Mouse (Mus musculus) limb, embryonic 12.5 days (tissue): ENCODE data around the gene Apba3. TPM values are rescaled to one million over a fixed set of nuclear protein-coding genes. Genes with fewer than 3 reads are reported as not detected.
"Not testable (repeated sequence)": the region's sequence is repeated elsewhere in the genome, so short reads cannot be mapped to it uniquely, and the experiment has no call there.

Experiments used
- ATAC-seq: fragments of 200-750 bp; cut with Nextera tagmentation; 2 replicates; pipeline ENCODE4 v1.8.0; 2017; ENCODE audit warnings: low read depth, moderate TSS enrichment; ENCODE audit not compliant: insufficient number of reproducible peaks, insufficient read depth, low FRiP score, low TSS enrichment
- H3K27ac ChIP-seq: fragments of 300-500 bp; sonication (generic); 2 replicates; pipeline ENCODE4 v1.5.1; 2016; ENCODE audit warnings: mild to moderate bottlenecking, moderate library complexity
- H3K27me3 ChIP-seq: fragments of 300-500 bp; sonication (generic); 2 replicates; pipeline ENCODE4 v1.6.1; 2016; ENCODE audit warnings: mild to moderate bottlenecking, moderate library complexity
- H3K36me3 ChIP-seq: fragments of 300-500 bp; sonication (generic); 2 replicates; pipeline ENCODE4 v1.6.1; 2016; ENCODE audit warnings: mild to moderate bottlenecking, moderate library complexity
- H3K4me1 ChIP-seq: fragments of 300-500 bp; sonication (generic); replicated peaks from 2 replicates; pipeline ENCODE4 v1.6.1; 2016
- H3K4me2 ChIP-seq: fragments of 300-500 bp; sonication (generic); 2 replicates; pipeline ENCODE4 v1.6.1; 2016; ENCODE audit warnings: mild to moderate bottlenecking, moderate library complexity
- H3K4me3 ChIP-seq: fragments of 300-500 bp; sonication (generic); replicated peaks from 2 replicates; pipeline ENCODE4 v1.5.1; 2016; ENCODE audit warnings: mild to moderate bottlenecking
- H3K9ac ChIP-seq: fragments of 300-500 bp; sonication (generic); replicated peaks from 2 replicates; pipeline ENCODE4 v1.6.1; 2016; ENCODE audit warnings: mild to moderate bottlenecking, moderate library complexity
- H3K9me3 ChIP-seq: fragments of 300-500 bp; sonication (generic); 2 replicates; pipeline ENCODE4 v1.6.1; 2016; ENCODE audit warnings: mild to moderate bottlenecking, moderate library complexity
- WGBS: fragments of 180-500 bp; shearing (Covaris S2); methylation state at CpG from one replicate; pipeline ENCODE4 v1.1.7; 2016; 5-methylcytosine and 5-hydroxymethylcytosine counted together
- polyA plus RNA-seq: library from polyadenylated mRNA; unstranded; fragments of >200 nt; fragmentation: Nextera tagmentation; extraction: Ambion mirVana; gene quantifications from 2 replicates; pipeline ENCODE4 v1.2.1, GENCODE M21; 2016

Gene Apba3
- polyA plus RNA-seq, result 48.8 and 53.1 TPM in 2 replicates

GRCm38 (mm10) chr10:81266211-81267105 lies at the start of gene Apba3, which contains the start of gene Mrpl54:
TSS of gene Apba3 (plus strand) at chr10:81266960.
TSS of gene Mrpl54 (minus strand) at chr10:81266934.
- ATAC-seq, result peak; percentile 91
- peaks cover 16% of the 10 kb centered on the region for H3K4me1 ChIP-seq
- H3K4me3 ChIP-seq, result peak within 1 kb of the TSS; percentile 52
- under 1% methylated on average over 48 of the region's 48 CpGs for WGBS
- H3K36me3 ChIP-seq, result peaks cover 63% of the 10 kb centered on the region
- H3K27me3 ChIP-seq, result no peaks in the 10 kb centered on the region
- peak within 1 kb of the TSS; percentile 85 for H3K27ac ChIP-seq
- peak within 1 kb of the TSS; percentile 69 for H3K9ac ChIP-seq
- H3K4me2 ChIP-seq, result peak within 1 kb of the TSS; percentile 76
- H3K9me3 ChIP-seq, result no peaks in the 10 kb centered on the region

GRCm38 (mm10) chr10:81217267-81217666 lies 49.5 kb upstream of the Apba3 start:
- WGBS, result 4% methylated on average over 1 of the region's 1 CpGs
- not testable (repeated sequence) for H3K4me2 ChIP-seq, H3K36me3 ChIP-seq, H3K9ac ChIP-seq, H3K4me3 ChIP-seq, H3K9me3 ChIP-seq, H3K27ac ChIP-seq, H3K4me1 ChIP-seq, ATAC-seq
- peaks cover 13% of the 10 kb centered on the region for H3K27me3 ChIP-seq

GRCm38 (mm10) chr10:81217964-81218363 lies 48.8 kb upstream of the Apba3 start:
- H3K36me3 ChIP-seq, result no peaks in the 10 kb centered on the region
- no peak; the same call in 1 of the 2 replicates for ATAC-seq
- no peaks in the 10 kb centered on the region for H3K9me3 ChIP-seq
- no peak overlapping the region for H3K9ac ChIP-seq
- H3K27ac ChIP-seq, result no peak overlapping the region
- no peak overlapping the region for H3K4me3 ChIP-seq
- H3K4me2 ChIP-seq, result no peak overlapping the region
- H3K27me3 ChIP-seq, result peaks cover 13% of the 10 kb centered on the region
- 36% methylated on average over 7 of the region's 7 CpGs for WGBS
- H3K4me1 ChIP-seq, result no peaks in the 10 kb centered on the region

- no peak for ATAC-seq
- no peaks in the 10 kb centered on the region for H3K36me3 ChIP-seq
- H3K4me1 ChIP-seq, result no peaks in the 10 kb centered on the region
- H3K4me3 ChIP-seq, result no peak overlapping the region
- no peaks in the 10 kb centered on the region for H3K9me3 ChIP-seq
- H3K27me3 ChIP-seq, result peaks cover 13% of the 10 kb centered on the region
- no peak overlapping the region for H3K9ac ChIP-seq
- 92% methylated on average over 5 of the region's 5 CpGs for WGBS
- no peak overlapping the region for H3K27ac ChIP-seq
- no peak overlapping the region for H3K4me2 ChIP-seq
Observed at GRCm38 (mm10) chr10:81221402-81222015, 45.3 kb upstream of the Apba3 start.

GRCm38 (mm10) chr10:81223731-81224130 lies 43.0 kb upstream of the Apba3 start:
- H3K27ac ChIP-seq, H3K9me3 ChIP-seq, H3K4me3 ChIP-seq, H3K4me1 ChIP-seq, ATAC-seq, H3K9ac ChIP-seq, H3K36me3 ChIP-seq, H3K4me2 ChIP-seq: not testable (repeated sequence)
- WGBS, result 49% methylated on average over 2 of the region's 2 CpGs
- H3K27me3 ChIP-seq, result peaks cover 13% of the 10 kb centered on the region

GRCm38 (mm10) chr10:81229735-81230437 lies 36.9 kb upstream of the Apba3 start:
- H3K4me3 ChIP-seq, result peak overlapping the region; percentile 21; the same call in 1 of the 2 replicates
- H3K27me3 ChIP-seq, result peaks cover 52% of the 10 kb centered on the region

GRCm38 (mm10) chr10:81230438-81231332 lies 36.1 kb upstream of the Apba3 start, which contains the start of gene Atcay:
TSS of gene Atcay (minus strand) at chr10:81230833.
- peak within 1 kb of the TSS; percentile 37; the same call in 1 of the 2 replicates for H3K9ac ChIP-seq
- peaks cover 52% of the 10 kb centered on the region for H3K27me3 ChIP-seq
- no peak for ATAC-seq
- peak within 1 kb of the TSS; percentile 21 for H3K4me3 ChIP-seq
- H3K36me3 ChIP-seq, result no peaks in the 10 kb centered on the region
- no peaks in the 10 kb centered on the region for H3K9me3 ChIP-seq
- H3K4me1 ChIP-seq, result peaks cover 14% of the 10 kb centered on the region
- no peak within 1 kb of the TSS for H3K27ac ChIP-seq
- 9% methylated on average over 27 of the region's 27 CpGs for WGBS
- peak within 1 kb of the TSS; percentile 33 for H3K4me2 ChIP-seq

More at GRCm38 (mm10) chr10:81229735-81230437, 36.9 kb upstream of the Apba3 start:
- Histone ChIP-seq H3K4me1 (peaks cover 14% of the 10 kb centered on the region), H3K27ac (no peak overlapping the region), H3K4me2 (peak overlapping the region; percentile 33), H3K36me3 (no peaks in the 10 kb centered on the region), H3K9ac (no peak overlapping the region), H3K9me3 (no peaks in the 10 kb centered on the region)
- ATAC-seq, result no peak
- WGBS, result 12% methylated on average over 20 of the region's 20 CpGs

GRCm38 (mm10) chr10:81231436-81231835 lies 35.3 kb upstream of the Apba3 start:
- peaks cover 52% of the 10 kb centered on the region for H3K27me3 ChIP-seq
- no peak overlapping the region for H3K4me3 ChIP-seq
- ATAC-seq, result no peak
- no peak overlapping the region for H3K4me2 ChIP-seq
- H3K36me3 ChIP-seq, result no peaks in the 10 kb centered on the region
- H3K9me3 ChIP-seq, result no peaks in the 10 kb centered on the region
- H3K4me1 ChIP-seq, result peaks cover 14% of the 10 kb centered on the region
- WGBS, result 55% methylated on average over 7 of the region's 7 CpGs
- H3K9ac ChIP-seq, result no peak overlapping the region
- no peak overlapping the region for H3K27ac ChIP-seq

GRCm38 (mm10) chr10:81232580-81233225 lies 34.1 kb upstream of the Apba3 start, which contains the start of gene Zfr2:
TSS of gene Zfr2 (plus strand) at chr10:81233155.
- WGBS, result 7% methylated on average over 29 of the region's 29 CpGs
- H3K4me2 ChIP-seq, result peak within 1 kb of the TSS; percentile 75
- peaks cover 63% of the 10 kb centered on the region for H3K27me3 ChIP-seq
- H3K9ac ChIP-seq, result peak within 1 kb of the TSS; percentile 75
- peaks cover 14% of the 10 kb centered on the region for H3K4me1 ChIP-seq
- H3K4me3 ChIP-seq, result peak within 1 kb of the TSS; percentile 77
- H3K36me3 ChIP-seq, result no peaks in the 10 kb centered on the region
- peak; percentile 38 for ATAC-seq
- 0 out of 2 replicates have a peak within 1 kb of the TSS, but pooled peaks have one; percentile 12 for H3K27ac ChIP-seq
- no peaks in the 10 kb centered on the region for H3K9me3 ChIP-seq

GRCm38 (mm10) chr10:81233226-81233585 lies 33.6 kb upstream of the Apba3 start:
- Histone ChIP-seq H3K9ac (peak overlapping the region; percentile 75), H3K4me2 (peak overlapping the region; percentile 75), H3K36me3 (no peaks in the 10 kb centered on the region), H3K4me1 (peaks cover 14% of the 10 kb centered on the region), H3K27ac (0 out of 2 replicates have a peak overlapping the region, but pooled peaks have one; percentile 12), H3K9me3 (no peaks in the 10 kb centered on the region), H3K4me3 (peak overlapping the region; percentile 77), H3K27me3 (peaks cover 64% of the 10 kb centered on the region)
- 2% methylated on average over 27 of the region's 28 CpGs for WGBS
- ATAC-seq, result 0 out of 2 replicates have a peak, but pooled peaks have one; percentile 35
